Mouse (Mus musculus) midbrain, embryonic 13.5 days (tissue): ENCODE results near the gene 4930430F08Rik. TPM values are rescaled to one million over a fixed set of nuclear protein-coding genes. Genes with fewer than 3 reads are reported as not detected.

Experiments used
- ATAC-seq: fragments of 200-750 bp; cut with Nextera tagmentation; 2 replicates; pipeline ENCODE4 v1.8.0; 2017; ENCODE audit warnings: mild to moderate bottlenecking, moderate TSS enrichment, moderate library complexity
- H3K27ac ChIP-seq: fragments of 300-500 bp; sonication (generic); 2 replicates; pipeline ENCODE4 v1.5.1; 2015; ENCODE audit warnings: inconsistent platforms, mild to moderate bottlenecking, moderate library complexity
- H3K27me3 ChIP-seq: fragments of 300-500 bp; sonication (generic); 2 replicates; pipeline ENCODE4 v1.6.1; 2015; ENCODE audit warnings: mild to moderate bottlenecking, inconsistent platforms
- H3K36me3 ChIP-seq: fragments of 300-500 bp; sonication (generic); 2 replicates; pipeline ENCODE4 v1.6.1; 2015; ENCODE audit warnings: mild to moderate bottlenecking, inconsistent platforms
- H3K4me1 ChIP-seq: fragments of 300-500 bp; sonication (generic); replicated peaks from 2 replicates; pipeline ENCODE4 v1.6.1; 2015; ENCODE audit warnings: inconsistent platforms
- H3K4me2 ChIP-seq: fragments of 300-500 bp; sonication (generic); replicated peaks from 2 replicates; pipeline ENCODE4 v1.6.1; 2015; ENCODE audit warnings: moderate library complexity, mild to moderate bottlenecking, inconsistent platforms
- H3K4me3 ChIP-seq: fragments of 300-500 bp; sonication (generic); replicated peaks from 2 replicates; pipeline ENCODE4 v1.5.1; 2015; ENCODE audit warnings: mild to moderate bottlenecking, inconsistent platforms
- H3K9ac ChIP-seq: fragments of 300-500 bp; sonication (generic); replicated peaks from 2 replicates; pipeline ENCODE4 v1.6.1; 2015; ENCODE audit warnings: mild to moderate bottlenecking, inconsistent platforms
- H3K9me3 ChIP-seq: fragments of 300-500 bp; sonication (generic); 2 replicates; pipeline ENCODE4 v1.6.1; 2016; ENCODE audit warnings: mild to moderate bottlenecking, inconsistent platforms
- WGBS: fragments of 180-500 bp; shearing (Covaris S2); methylation state at CpG from one replicate; pipeline ENCODE4 v1.1.7; 2015; 5-methylcytosine and 5-hydroxymethylcytosine counted together
- polyA plus RNA-seq: library from polyadenylated mRNA; unstranded; fragments of >200 nt; fragmentation: Nextera tagmentation; extraction: Ambion mirVana; gene quantifications from 2 replicates; pipeline ENCODE4 v1.2.1, GENCODE M21; 2015

4930430F08Rik gene
- polyA plus RNA-seq = 11.6 and 13.4 TPM in 2 replicates

- 93% methylated on average over 1 of the region's 1 CpGs for WGBS
- Histone ChIP-seq H3K4me2 (peak within 1 kb of the TSS; percentile 56), H3K9ac (no peak within 1 kb of the TSS), H3K4me3 (peak within 1 kb of the TSS; percentile 81), H3K27ac (no peak within 1 kb of the TSS), H3K36me3 (no peaks in the 10 kb centered on the region), H3K4me1 (peaks cover 7% of the 10 kb centered on the region), H3K9me3 (no peaks in the 10 kb centered on the region), H3K27me3 (no peaks in the 10 kb centered on the region)
- ATAC-seq = no peak
These were observed at the start of gene 4930430F08Rik, which contains the start of gene 1700017N19Rik for GRCm38 (mm10) chr10:100590323-100590722. Gene 4930430F08Rik (minus strand): TSS chr10:100590423. Gene 1700017N19Rik (plus strand): TSS chr10:100590484.

- no peak overlapping the region for H3K9ac ChIP-seq
These were observed 39.7 kb upstream of the 4930430F08Rik start for GRCm38 (mm10) chr10:100629762-100630438.

GRCm38 (mm10) chr10:100622494-100622893, 32.3 kb upstream of the 4930430F08Rik start:
- Histone ChIP-seq H3K4me1 (no peaks in the 10 kb centered on the region), H3K36me3 (no peaks in the 10 kb centered on the region), H3K4me2 (no peak overlapping the region), H3K9me3 (no peaks in the 10 kb centered on the region), H3K9ac (no peak overlapping the region), H3K4me3 (no peak overlapping the region), H3K27ac (no peak overlapping the region), H3K27me3 (no peaks in the 10 kb centered on the region)
- no peak for ATAC-seq
- WGBS = 74% methylated on average over 3 of the region's 3 CpGs

More at GRCm38 (mm10) chr10:100629762-100630438, 39.7 kb upstream of the 4930430F08Rik start:
- Histone ChIP-seq H3K27ac (peak overlapping the region; percentile 76), H3K27me3 (no peaks in the 10 kb centered on the region), H3K36me3 (no peaks in the 10 kb centered on the region), H3K9me3 (no peaks in the 10 kb centered on the region), H3K4me1 (0 out of 2 replicates have a peak, but pooled peaks cover 3% of the 10 kb centered on the region), H3K4me2 (peak overlapping the region; percentile 33), H3K4me3 (0 out of 2 replicates have a peak overlapping the region, but pooled peaks have one; percentile 13)
- WGBS = 22% methylated on average over 20 of the region's 20 CpGs
- ATAC-seq = peak; percentile 79; the same call in 1 of the 2 replicates

- Histone ChIP-seq H3K4me3 (no peak overlapping the region), H3K9me3 (no peaks in the 10 kb centered on the region), H3K4me1 (no peaks in the 10 kb centered on the region), H3K27ac (no peak overlapping the region), H3K9ac (no peak overlapping the region), H3K36me3 (no peaks in the 10 kb centered on the region), H3K27me3 (no peaks in the 10 kb centered on the region), H3K4me2 (no peak overlapping the region)
- no peak for ATAC-seq
- WGBS = 94% methylated on average over 12 of the region's 12 CpGs
These were observed 29.8 kb upstream of the 4930430F08Rik start for GRCm38 (mm10) chr10:100620040-100620439.

DNA sequence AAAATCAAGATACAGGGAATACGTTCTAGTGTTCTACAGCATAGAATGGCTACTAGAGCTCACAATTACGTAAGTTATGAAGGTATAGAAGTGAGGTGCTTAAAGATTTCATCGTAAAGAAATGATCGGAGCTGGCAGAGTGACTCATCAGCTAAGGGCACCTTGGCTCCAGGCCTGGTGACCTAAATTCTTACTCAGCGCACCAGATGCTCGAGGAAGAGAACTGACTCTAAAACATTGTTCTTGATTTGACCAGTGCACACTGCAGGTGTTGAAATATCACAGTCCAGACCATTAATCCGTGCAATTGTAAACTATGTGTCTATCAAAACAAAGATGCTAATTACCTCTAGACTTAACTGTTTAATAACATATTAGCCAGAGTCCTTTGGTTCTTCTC, 29.3 kb upstream of the 4930430F08Rik start:
- 96% methylated on average over 7 of the region's 7 CpGs for WGBS
- H3K36me3 ChIP-seq = no peaks in the 10 kb centered on the region
- H3K27me3 ChIP-seq = no peaks in the 10 kb centered on the region
- H3K4me2 ChIP-seq = no peak overlapping the region
- no peak overlapping the region for H3K4me3 ChIP-seq
- no peak for ATAC-seq
- H3K27ac ChIP-seq = no peak overlapping the region
- H3K9ac ChIP-seq = no peak overlapping the region
- H3K9me3 ChIP-seq = no peaks in the 10 kb centered on the region
- no peaks in the 10 kb centered on the region for H3K4me1 ChIP-seq

- Histone ChIP-seq H3K4me2 (no peak overlapping the region), H3K9me3 (no peaks in the 10 kb centered on the region), H3K27ac (no peak overlapping the region), H3K36me3 (no peaks in the 10 kb centered on the region), H3K9ac (no peak overlapping the region), H3K4me1 (no peaks in the 10 kb centered on the region), H3K27me3 (no peaks in the 10 kb centered on the region), H3K4me3 (no peak overlapping the region)
- 70% methylated on average over 6 of the region's 6 CpGs for WGBS
- no peak for ATAC-seq
These were observed 27.1 kb upstream of the 4930430F08Rik start for GRCm38 (mm10) chr10:100617233-100617903.

- Histone ChIP-seq H3K9ac (no peak overlapping the region), H3K4me3 (no peak overlapping the region), H3K27me3 (no peaks in the 10 kb centered on the region), H3K4me1 (no peaks in the 10 kb centered on the region), H3K36me3 (no peaks in the 10 kb centered on the region), H3K27ac (peak overlapping the region; percentile 25; the same call in 1 of the 2 replicates), H3K9me3 (no peaks in the 10 kb centered on the region), H3K4me2 (no peak overlapping the region)
- 61% methylated on average over 2 of the region's 2 CpGs for WGBS
- peak; percentile 59 for ATAC-seq
These were observed 14.0 kb upstream of the 4930430F08Rik start for GRCm38 (mm10) chr10:100604254-100604653.

- 69% methylated on average over 9 of the region's 9 CpGs for WGBS
- Histone ChIP-seq H3K4me1 (no peaks in the 10 kb centered on the region), H3K27me3 (no peaks in the 10 kb centered on the region), H3K4me2 (no peak overlapping the region), H3K9ac (no peak overlapping the region), H3K27ac (peak overlapping the region; percentile 25; the same call in 1 of the 2 replicates), H3K4me3 (no peak overlapping the region), H3K36me3 (no peaks in the 10 kb centered on the region), H3K9me3 (no peaks in the 10 kb centered on the region)
- peak; percentile 80 for ATAC-seq
These were observed 13.3 kb upstream of the 4930430F08Rik start for GRCm38 (mm10) chr10:100603511-100603910.

GRCm38 (mm10) chr10:100598339-100598738, 8.1 kb upstream of the 4930430F08Rik start:
- no peak for ATAC-seq
- H3K4me1 ChIP-seq = no peaks in the 10 kb centered on the region
- H3K9me3 ChIP-seq = no peaks in the 10 kb centered on the region
- no peak overlapping the region for H3K9ac ChIP-seq
- no peak overlapping the region for H3K4me3 ChIP-seq
- no peak overlapping the region for H3K27ac ChIP-seq
- H3K27me3 ChIP-seq = no peaks in the 10 kb centered on the region
- 87% methylated on average over 3 of the region's 3 CpGs for WGBS
- H3K36me3 ChIP-seq = no peaks in the 10 kb centered on the region
- no peak overlapping the region for H3K4me2 ChIP-seq

DNA sequence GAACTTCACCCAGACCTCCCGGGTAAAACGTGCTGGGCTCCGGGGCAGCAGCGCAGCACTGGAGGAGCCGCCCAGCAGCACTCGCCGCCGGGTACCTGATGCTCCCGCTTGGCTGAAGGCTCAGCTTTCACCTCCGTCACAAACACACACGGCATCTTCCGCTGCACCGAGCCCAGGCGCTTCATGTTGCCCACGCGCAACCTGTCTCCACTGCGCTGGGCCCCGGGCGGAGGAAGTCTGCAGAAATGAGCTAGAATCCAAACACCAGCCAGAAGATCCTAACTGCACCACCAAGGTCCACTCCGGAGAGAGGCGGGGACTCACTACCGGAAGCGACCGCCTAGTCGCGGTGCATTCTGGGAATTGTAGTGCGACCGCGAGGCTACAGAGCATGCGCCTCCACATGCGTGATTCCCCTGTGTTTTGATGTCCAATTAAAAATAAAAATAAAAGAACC, 1.3 kb downstream of the 4930430F08Rik start:
- Histone ChIP-seq H3K9me3 (no peaks in the 10 kb centered on the region), H3K27ac (peak overlapping the region; percentile 76), H3K27me3 (no peaks in the 10 kb centered on the region), H3K4me2 (peak overlapping the region; percentile 56), H3K4me3 (peak overlapping the region; percentile 81), H3K9ac (peak overlapping the region; percentile 81), H3K36me3 (peaks cover 9% of the 10 kb centered on the region), H3K4me1 (peaks cover 7% of the 10 kb centered on the region)
- ATAC-seq = peak; percentile 99
- WGBS = under 1% methylated on average over 31 of the region's 31 CpGs

DNA sequence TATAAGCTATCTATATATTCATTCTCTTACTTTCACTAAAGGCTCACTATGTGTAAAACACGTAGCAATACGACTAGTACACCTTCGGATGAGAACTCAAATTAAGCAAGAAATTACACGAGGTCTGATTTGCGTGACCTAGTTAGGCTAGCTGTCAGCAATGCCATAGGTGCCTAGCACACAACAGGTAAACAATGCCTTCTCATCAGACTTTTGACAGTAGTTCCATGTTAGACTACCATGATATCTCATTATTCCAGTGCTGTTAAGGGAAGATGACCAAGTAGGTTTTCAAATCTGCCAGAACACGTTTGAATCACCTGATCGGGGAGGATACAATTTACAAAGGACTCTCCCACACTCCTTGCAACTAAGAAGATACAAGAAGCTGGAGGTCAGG, 1.7 kb downstream of the 4930430F08Rik start:
- H3K27ac ChIP-seq = peak overlapping the region; percentile 76
- ATAC-seq = peak; percentile 56; the same call in 1 of the 2 replicates
- peak overlapping the region; percentile 81 for H3K4me3 ChIP-seq
- H3K4me1 ChIP-seq = peaks cover 7% of the 10 kb centered on the region
- peak overlapping the region; percentile 56 for H3K4me2 ChIP-seq
- H3K36me3 ChIP-seq = peaks cover 10% of the 10 kb centered on the region
- WGBS = 48% methylated on average over 7 of the region's 7 CpGs
- peak overlapping the region; percentile 81 for H3K9ac ChIP-seq
- H3K9me3 ChIP-seq = no peaks in the 10 kb centered on the region
- no peaks in the 10 kb centered on the region for H3K27me3 ChIP-seq

GRCm38 (mm10) chr10:100584178-100584577, 6.0 kb downstream of the 4930430F08Rik start:
- no peak overlapping the region for H3K4me3 ChIP-seq
- WGBS = 88% methylated on average over 3 of the region's 3 CpGs
- H3K36me3 ChIP-seq = peaks cover 10% of the 10 kb centered on the region
- H3K27ac ChIP-seq = no peak overlapping the region
- H3K27me3 ChIP-seq = no peaks in the 10 kb centered on the region
- H3K4me2 ChIP-seq = no peak overlapping the region
- no peak overlapping the region for H3K9ac ChIP-seq
- H3K4me1 ChIP-seq = peaks cover 7% of the 10 kb centered on the region
- no peaks in the 10 kb centered on the region for H3K9me3 ChIP-seq
- ATAC-seq = no peak
